In genomic region chr6:50404698-50405097, GRCm38 (mm10) we compare ENCODE assay signal across 12 mouse cellular contexts. TPM values are rescaled to one million over a fixed set of nuclear protein-coding genes. Genes with fewer than 3 reads are reported as not detected.
DNase-seq lines count a peak whose midpoint lies in the region; ATAC-seq and TF ChIP-seq lines count a peak whose summit lies in the region.
"Had no signal": no experiment of that assay in that cellular context is flagged by ENCODE, and none has a peak within 500 bp of the region (broad histone marks: within the 10 kb centered on the region; RNA-seq: fewer than 3 reads in every experiment).

No protein-coding gene starts in this region.

- H3K4me1 ChIP-seq in midbrain, embryonic 10.5 days, result peaks cover 11% of the 10 kb centered on the region
- no peaks in the 10 kb centered on the region for H3K4me1 ChIP-seq in midbrain, embryonic 13.5 days (replicated peaks)
- peaks cover 22% of the 10 kb centered on the region for H3K4me1 ChIP-seq in heart, postnatal 0 days (ENCODE audit: control insufficient read depth, insufficient read depth)
- H3K4me1 ChIP-seq in lung, adult 2 months (ENCODE audit: control insufficient read depth, insufficient read depth, low read length), result no peaks in the 10 kb centered on the region

- no peak for ATAC-seq in midbrain, embryonic 13.5 days
- peak; percentile 93 for ATAC-seq in heart, postnatal 0 days (ENCODE audit: insufficient read depth, low read depth)
- no peak for ATAC-seq in monocyte, adult 5-6 weeks (replicated peaks; ENCODE audit: insufficient number of reproducible peaks, low FRiP score, low TSS enrichment, poor library complexity, severe bottlenecking)
- ATAC-seq: intestine, embryonic 16.5 days had no signal

- no peak overlapping the region for H3K4me2 ChIP-seq in midbrain, embryonic 13.5 days (replicated peaks)
- H3K4me2 ChIP-seq in heart, postnatal 0 days (ENCODE audit: low read depth, low read length), result no peak overlapping the region
- H3K4me2 ChIP-seq: embryonic facial prominence, embryonic 13.5 days had no signal

- no peak overlapping the region for H3K4me3 ChIP-seq in midbrain, embryonic 10.5 days
- H3K4me3 ChIP-seq in midbrain, embryonic 13.5 days (replicated peaks), result no peak overlapping the region
- no peak overlapping the region for H3K4me3 ChIP-seq in heart, postnatal 0 days (ENCODE audit: low read depth, low read length)
- no peak overlapping the region for H3K4me3 ChIP-seq in lung, adult 2 months (replicated peaks; ENCODE audit: extremely low read depth, low read depth, low read length)
- H3K4me3 ChIP-seq: embryonic facial prominence, embryonic 13.5 days had no signal

- no peaks in the 10 kb centered on the region for H3K36me3 ChIP-seq in midbrain, embryonic 10.5 days
- no peaks in the 10 kb centered on the region for H3K36me3 ChIP-seq in midbrain, embryonic 13.5 days
- H3K36me3 ChIP-seq in heart, postnatal 0 days (replicated peaks; ENCODE audit: control insufficient read depth, insufficient read depth, low read length), result no peaks in the 10 kb centered on the region
- H3K36me3 ChIP-seq: embryonic facial prominence, embryonic 13.5 days had no signal

- no peak for TF ChIP-seq EP300 in heart, postnatal 0 days (IDR thresholded peaks at IDR 0.05; ENCODE audit: low read depth)

- H3K9ac ChIP-seq in midbrain, embryonic 13.5 days (replicated peaks), result no peak overlapping the region
- H3K9ac ChIP-seq in heart, postnatal 0 days (replicated peaks; ENCODE audit: low read depth, low read length), result no peak overlapping the region
- H3K9ac ChIP-seq: embryonic facial prominence, embryonic 13.5 days had no signal

- H3K27me3 ChIP-seq in midbrain, embryonic 10.5 days (ENCODE audit: low read depth, poor library complexity, severe bottlenecking), result no peaks in the 10 kb centered on the region
- H3K27me3 ChIP-seq in midbrain, embryonic 13.5 days, result no peaks in the 10 kb centered on the region
- no peaks in the 10 kb centered on the region for H3K27me3 ChIP-seq in heart, postnatal 0 days (ENCODE audit: control insufficient read depth, insufficient read depth, low read length)
- H3K27me3 ChIP-seq: embryonic facial prominence, embryonic 13.5 days had no signal

- WGBS in midbrain, embryonic 10.5 days, result 70% methylated on average over 11 of the region's 11 CpGs
- 65% methylated on average over 11 of the region's 11 CpGs for WGBS in midbrain, embryonic 13.5 days
- 39% methylated on average over 11 of the region's 11 CpGs for WGBS in heart, postnatal 0 days
- 73% methylated on average over 11 of the region's 11 CpGs for WGBS in lung, adult 2 months

- DNase-seq in midbrain, embryonic 10.5 days (ENCODE audit: low spot score), result peak; percentile 17
- peak; percentile 62 to 77 for DNase-seq in cerebellum, postnatal 25 days
- DNase-seq in heart, postnatal 0 days (ENCODE audit: low spot score), result peak; percentile 90
- DNase-seq in retina, embryonic 14.5 days (ENCODE audit: low spot score), result peak; percentile 73
- DNase-seq in layer of hippocampus, postnatal 25 days (ENCODE audit: extremely low spot score in 1 of 2, low spot score in 1 of 2), result no peak
- DNase-seq in lung, adult 2 months, result no peak
- DNase-seq: spleen, adult 18-20 months had no signal

- TF ChIP-seq POLR2A in lung, adult 2 months (IDR thresholded peaks at IDR 0.05; ENCODE audit: borderline replicate concordance, extremely low read depth, low read depth, low read length), result no peak

- H3K27ac ChIP-seq in midbrain, embryonic 10.5 days (replicated peaks), result no peak overlapping the region
- no peak overlapping the region for H3K27ac ChIP-seq in midbrain, embryonic 13.5 days
- peak overlapping the region; percentile 91 for H3K27ac ChIP-seq in heart, postnatal 0 days (ENCODE audit: low read depth)
- H3K27ac ChIP-seq: embryonic facial prominence, embryonic 13.5 days; macrophage had no signal

- H3K9me3 ChIP-seq in midbrain, embryonic 10.5 days (replicated peaks), result no peaks in the 10 kb centered on the region
- H3K9me3 ChIP-seq in midbrain, embryonic 13.5 days, result no peaks in the 10 kb centered on the region
- no peaks in the 10 kb centered on the region for H3K9me3 ChIP-seq in heart, postnatal 0 days (replicated peaks; ENCODE audit: control insufficient read depth, low read length)
- H3K9me3 ChIP-seq: embryonic facial prominence, embryonic 13.5 days had no signal

- TF ChIP-seq CTCF in heart, postnatal 0 days (IDR thresholded peaks at IDR 0.05; ENCODE audit: low read depth), result no peak
- no peak for TF ChIP-seq CTCF in lung, adult 2 months (IDR thresholded peaks at IDR 0.05; ENCODE audit: insufficient read depth, low read length)

RNA-seq across cellular contexts. Expression of gene Osbpl3, which starts 51.3 kb away (rescaled TPM):
- polyA plus RNA-seq in midbrain, embryonic 10.5 days (2016; fragmentation: Nextera tagmentation; extraction: Ambion mirVana), result 6.7 and 7.3 TPM in 2 replicates
- 6.7 and 8.6 TPM in 2 replicates for polyA plus RNA-seq in midbrain, embryonic 13.5 days (2015; fragmentation: Nextera tagmentation; extraction: Ambion mirVana)
- 20.9 and 25.9 TPM in 2 replicates for total RNA-seq in heart, postnatal 0 days (2014; rRNA removed; ENCODE audit: low replicate concordance)
- polyA plus RNA-seq in heart, postnatal 0 days (2015; fragmentation: Nextera tagmentation; extraction: Ambion mirVana), result 13.3 and 13.9 TPM in 2 replicates
- 10 to 100 TPM; 15.5 to 17.8 TPM for total RNA-seq in layer of hippocampus, postnatal 25 days (2021)
- total RNA-seq in monocyte, adult 5-6 weeks (2017), result 58.3 to 144 TPM (median 65.9 TPM) in 3 replicates
- polyA plus RNA-seq in lung, adult 2 months (2012; rRNA removed), result 4.1 and 6.7 TPM in 2 replicates

Comparison
In these comparisons a context has a peak if more than half of its experiments do, and no peak if none do; other contexts are left out.
1. DNase-seq: peak in midbrain, embryonic 10.5 days (single experiment), cerebellum, postnatal 25 days (2 of 2), heart, postnatal 0 days (single experiment) and retina, embryonic 14.5 days (single experiment); none in layer of hippocampus, postnatal 25 days (0 of 2) and lung, adult 2 months (single experiment).